Mouse (Mus musculus) kidney, postnatal 0 days (tissue): ENCODE measurements around the gene Ndrg3. TPM values are rescaled to one million over a fixed set of nuclear protein-coding genes. Genes with fewer than 3 reads are reported as not detected.

Experiments used
- ATAC-seq: fragments of 200-750 bp; cut with Nextera tagmentation; replicated peaks from 2 replicates; pipeline ENCODE4 v1.8.0; 2017; ENCODE audit warnings: low read depth, moderate number of reproducible peaks, moderate TSS enrichment, moderate library complexity; ENCODE audit not compliant: low FRiP score
- DNase-seq: peaks from one replicate; pipeline ENCODE4 v3.0.0-alpha.2; 2016; ENCODE audit warnings: low spot score
- H3K27ac ChIP-seq: fragments of 300-500 bp; sonication (generic); 2 replicates; pipeline ENCODE4 v1.5.1; 2014; ENCODE audit warnings: mild to moderate bottlenecking
- H3K27me3 ChIP-seq: fragments of 300-500 bp; sonication (generic); 2 replicates; pipeline ENCODE4 v1.6.1; 2014; ENCODE audit warnings: low read length, mixed read lengths; ENCODE audit not compliant: insufficient read depth
- H3K36me3 ChIP-seq: fragments of 300-500 bp; sonication (generic); 2 replicates; pipeline ENCODE4 v1.6.1; 2014; ENCODE audit warnings: low read length, mixed read lengths; ENCODE audit not compliant: insufficient read depth
- H3K4me1 ChIP-seq: fragments of 300-500 bp; sonication (generic); replicated peaks from 2 replicates; pipeline ENCODE4 v1.6.1; 2014; ENCODE audit warnings: antibody characterized with exemption, low read length, mixed read lengths; ENCODE audit not compliant: insufficient read depth
- H3K4me2 ChIP-seq: fragments of 300-500 bp; sonication (generic); 2 replicates; pipeline ENCODE4 v1.6.1; 2014; ENCODE audit warnings: mild to moderate bottlenecking, low read length, moderate library complexity, mixed read lengths
- H3K4me3 ChIP-seq: fragments of 300-500 bp; sonication (generic); replicated peaks from 2 replicates; pipeline ENCODE4 v1.5.1; 2014; ENCODE audit warnings: low read depth, low read length
- H3K9ac ChIP-seq: fragments of 300-500 bp; sonication (generic); 2 replicates; pipeline ENCODE4 v1.6.1; 2014; ENCODE audit warnings: low read depth, low read length
- H3K9me3 ChIP-seq: fragments of 300-500 bp; sonication (generic); replicated peaks from 2 replicates; pipeline ENCODE4 v1.6.1; 2016; ENCODE audit warnings: low read length, inconsistent platforms, mixed read lengths
- CTCF ChIP-seq: IDR thresholded peaks from 2 replicates; pipeline ENCODE4 v1.5.1; 2016; ENCODE audit warnings: antibody characterized with exemption, low read depth, mild to moderate bottlenecking, moderate library complexity
- WGBS: fragments of 180-500 bp; shearing (Covaris S2); extraction: QIAGEN DNeasy Blood & Tissue Kit; methylation state at CpG from one replicate; pipeline ENCODE4 v1.1.7; 2014; 5-methylcytosine and 5-hydroxymethylcytosine counted together
- polyA plus RNA-seq: library from polyadenylated mRNA; unstranded; fragments of >200 nt; fragmentation: Nextera tagmentation; extraction: Ambion mirVana; gene quantifications from 2 replicates; pipeline ENCODE4 v1.2.1, GENCODE M21; 2015

Ndrg3 gene
- polyA plus RNA-seq, 1 experiment from 2014 or later: 45.8 TPM

- Histone ChIP-seq H3K27me3 (no peaks in the 10 kb centered on the region), H3K27ac (no peak overlapping the region), H3K4me2 (no peak overlapping the region), H3K9ac (no peak overlapping the region), H3K4me1 (no peaks in the 10 kb centered on the region), H3K9me3 (no peaks in the 10 kb centered on the region), H3K36me3 (no peaks in the 10 kb centered on the region), H3K4me3 (no peak overlapping the region)
- ATAC-seq: no peak
- TF ChIP-seq CTCF: no peak
- DNase-seq: no peak
- 70% methylated on average over 2 of the region's 2 CpGs for WGBS
Observed at GRCm38 (mm10) chr2:156901344-156901743, 90.5 kb downstream of the Ndrg3 start.

DNA sequence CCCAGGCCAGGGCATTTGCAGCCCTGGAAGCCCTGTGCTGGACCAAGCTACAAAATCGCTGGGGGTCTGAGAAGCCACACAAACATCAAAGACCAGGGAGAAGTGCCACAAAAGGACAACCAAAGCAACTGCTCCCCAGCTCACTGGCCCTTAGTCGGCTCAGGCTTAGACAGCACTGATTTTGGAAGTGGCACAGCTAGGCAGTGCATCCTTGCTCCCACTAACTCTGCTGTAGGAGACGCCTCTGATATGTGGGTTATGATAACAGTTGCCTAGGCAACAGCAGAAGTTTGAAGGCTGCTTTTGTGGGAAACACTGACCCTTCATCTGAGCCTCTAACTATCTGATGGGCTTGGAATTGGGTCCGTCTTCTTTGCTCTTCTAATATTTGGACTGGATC, 92.7 kb downstream of the Ndrg3 start:
- Histone ChIP-seq H3K27ac (no peak overlapping the region), H3K9me3 (no peaks in the 10 kb centered on the region), H3K9ac (no peak overlapping the region), H3K4me1 (no peaks in the 10 kb centered on the region), H3K4me2 (no peak overlapping the region), H3K36me3 (no peaks in the 10 kb centered on the region), H3K27me3 (no peaks in the 10 kb centered on the region), H3K4me3 (no peak overlapping the region)
- DNase-seq (no peak), ATAC-seq (no peak)
- no peak for TF ChIP-seq CTCF
- WGBS: 66% methylated on average over 4 of the region's 4 CpGs

- H3K9me3 ChIP-seq: no peaks in the 10 kb centered on the region
- no peaks in the 10 kb centered on the region for H3K36me3 ChIP-seq
- no peak for DNase-seq
- H3K4me2 ChIP-seq: no peak overlapping the region
- H3K4me3 ChIP-seq: no peak overlapping the region
- no peaks in the 10 kb centered on the region for H3K4me1 ChIP-seq
- no peak overlapping the region for H3K27ac ChIP-seq
- no peaks in the 10 kb centered on the region for H3K27me3 ChIP-seq
- H3K9ac ChIP-seq: no peak overlapping the region
- 54% methylated on average over 4 of the region's 4 CpGs for WGBS
- no peak for ATAC-seq
- no peak for TF ChIP-seq CTCF
Observed at GRCm38 (mm10) chr2:156898374-156898773, 93.5 kb downstream of the Ndrg3 start.

DNA sequence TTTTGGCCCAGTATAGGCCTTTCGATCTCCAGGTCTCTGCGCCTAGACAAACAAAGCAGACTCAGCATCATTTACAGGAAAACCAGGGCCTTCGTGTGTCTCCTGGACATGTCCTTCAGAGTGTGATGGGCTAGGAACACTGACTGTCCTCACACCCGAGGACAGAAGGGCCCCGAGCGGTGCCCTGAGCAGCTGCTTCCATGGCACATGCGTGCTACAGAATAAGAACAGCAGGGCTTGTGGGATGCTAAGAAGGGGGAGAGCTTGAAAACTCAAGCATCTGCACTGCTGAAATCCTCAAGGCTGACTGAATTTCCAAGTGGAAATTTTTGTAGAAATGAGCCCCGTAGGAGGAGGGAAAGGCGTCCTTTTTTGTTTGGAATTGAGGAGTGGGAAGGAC, 94.8 kb downstream of the Ndrg3 start:
- no peaks in the 10 kb centered on the region for H3K4me1 ChIP-seq
- 84% methylated on average over 9 of the region's 9 CpGs for WGBS
- H3K9ac ChIP-seq: no peak overlapping the region
- H3K36me3 ChIP-seq: no peaks in the 10 kb centered on the region
- H3K27me3 ChIP-seq: no peaks in the 10 kb centered on the region
- H3K4me2 ChIP-seq: no peak overlapping the region
- no peaks in the 10 kb centered on the region for H3K9me3 ChIP-seq
- no peak for TF ChIP-seq CTCF
- H3K4me3 ChIP-seq: no peak overlapping the region
- H3K27ac ChIP-seq: no peak overlapping the region
- ATAC-seq: no peak
- no peak for DNase-seq

DNA sequence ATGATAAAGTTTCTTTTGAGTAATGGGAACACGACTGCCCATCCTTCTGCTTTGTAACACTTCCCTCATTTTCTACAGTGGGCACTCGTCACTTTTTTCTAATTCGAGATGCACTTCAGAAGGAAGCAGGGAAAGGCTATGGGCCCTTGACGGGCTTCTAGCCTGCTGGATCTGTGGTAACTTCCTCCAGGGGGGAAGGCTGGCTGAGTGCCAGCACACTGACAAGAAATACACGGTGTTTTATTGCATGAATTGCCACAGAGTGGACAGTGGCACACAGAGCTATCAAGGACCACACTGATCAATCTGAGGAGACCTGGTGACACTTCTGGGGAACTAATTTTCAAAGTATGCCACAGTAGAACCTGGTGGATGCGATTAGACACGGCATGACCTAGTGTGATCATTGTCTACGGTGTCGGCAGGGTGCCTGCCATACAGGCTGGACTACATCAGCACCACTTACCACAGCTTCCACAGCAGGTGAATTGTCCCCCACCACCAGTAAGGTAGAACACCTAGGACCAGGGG, 95.4 kb downstream of the Ndrg3 start:
- no peak for ATAC-seq

DNA sequence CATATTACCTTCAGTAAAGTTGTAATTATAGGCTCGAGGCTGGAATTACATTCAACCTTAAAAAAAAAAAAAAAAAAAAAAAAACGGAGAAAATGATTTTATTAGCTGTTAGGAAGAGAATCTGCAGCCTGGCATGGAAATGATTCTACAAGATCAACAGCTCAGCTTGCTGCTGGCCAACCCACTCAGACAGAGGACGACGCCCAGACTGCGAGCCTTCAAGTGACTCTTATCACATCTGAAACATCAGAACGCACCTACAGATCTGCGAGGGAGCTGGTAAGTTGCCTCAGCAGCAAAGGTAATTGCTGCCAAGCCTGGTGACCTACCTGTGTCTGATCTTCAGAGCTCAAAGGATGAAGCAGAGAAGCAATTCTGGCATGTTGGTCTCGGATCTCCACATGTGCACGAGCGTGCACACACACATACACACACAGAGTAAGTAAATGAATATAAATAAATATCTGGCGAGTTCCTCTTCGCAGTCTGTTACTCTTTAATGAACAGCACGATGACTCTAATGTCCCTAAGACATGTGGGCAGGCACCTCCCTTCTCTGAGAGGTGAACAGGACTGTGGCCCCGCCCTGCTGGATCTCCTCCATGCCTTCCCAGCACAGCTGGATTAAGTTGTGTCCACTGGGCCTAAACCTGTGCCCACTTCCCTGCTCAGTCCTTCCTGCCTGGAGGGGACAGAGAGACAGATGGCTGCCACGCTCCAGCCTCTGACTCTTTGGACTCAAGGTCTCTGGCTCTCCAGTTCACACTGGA, 97.2 kb downstream of the Ndrg3 start:
- no peak for TF ChIP-seq CTCF
- Histone ChIP-seq H3K27ac (no peak overlapping the region), H3K4me2 (no peak overlapping the region), H3K36me3 (no peaks in the 10 kb centered on the region), H3K4me1 (no peaks in the 10 kb centered on the region), H3K9me3 (no peaks in the 10 kb centered on the region), H3K4me3 (no peak overlapping the region), H3K27me3 (no peaks in the 10 kb centered on the region), H3K9ac (no peak overlapping the region)
- ATAC-seq (no peak), DNase-seq (no peak)
- 62% methylated on average over 15 of the region's 15 CpGs for WGBS

More for the DNA sequence above, 95.4 kb downstream of the Ndrg3 start:
- Histone ChIP-seq H3K4me2 (no peak overlapping the region), H3K4me3 (no peak overlapping the region), H3K27me3 (no peaks in the 10 kb centered on the region), H3K27ac (no peak overlapping the region), H3K9ac (no peak overlapping the region), H3K36me3 (no peaks in the 10 kb centered on the region), H3K9me3 (no peaks in the 10 kb centered on the region), H3K4me1 (no peaks in the 10 kb centered on the region)
- no peak for DNase-seq
- WGBS: 69% methylated on average over 9 of the region's 9 CpGs
- no peak for TF ChIP-seq CTCF
